Mouse (Mus musculus) heart, postnatal 0 days (tissue): Measurements from ENCODE around the gene Nfasc.

Experiments used
- CTCF ChIP-seq: IDR thresholded peaks from 2 replicates; pipeline ENCODE4 v1.5.1; 2016; ENCODE audit warnings: antibody characterized with exemption, control low read depth, low read depth
- EP300 ChIP-seq: IDR thresholded peaks from 2 replicates; pipeline ENCODE4 v1.6.1; 2016; ENCODE audit warnings: antibody characterized with exemption, low read depth

- TF ChIP-seq EP300 (no peak), CTCF (no peak)
These were observed 198.8 kb downstream of the Nfasc start, which contains the start of gene Cntn2 for GRCm38 (mm10) chr1:132542762-132543306.
